In genomic region chr11:67664261-67664660, GRCm38 (mm10) we compare ENCODE assay signal across 14 mouse cellular contexts. TPM values are rescaled to one million over a fixed set of nuclear protein-coding genes. Genes with fewer than 3 reads are reported as not detected.
DNase-seq lines count a peak whose midpoint lies in the region.
"Had no signal": no experiment of that assay in that cellular context is flagged by ENCODE, and none has a peak within 500 bp of the region (broad histone marks: within the 10 kb centered on the region; RNA-seq: fewer than 3 reads in every experiment).

No protein-coding gene starts in this region.

- peak; percentile 74 for DNase-seq in layer of hippocampus, adult 11-12 months (ENCODE audit: low spot score)
- DNase-seq in layer of hippocampus, adult 9-10 months (ENCODE audit: low spot score), result no peak
- DNase-seq in cerebellum, adult 11 months, result peak; percentile 83
- DNase-seq in cerebellum, adult 9-11 months, result peak; percentile 95
- DNase-seq in layer of hippocampus, postnatal 36 days, result peak; percentile 60 to 72
- no peak for DNase-seq in heart, adult 8-10 months (ENCODE audit: low spot score)
- DNase-seq in ovary, postnatal 36 days (ENCODE audit: low spot score), result no peak
- DNase-seq in MN1 (ENCODE audit: low spot score), result no peak
- DNase-seq: B cell, adult 2 months; heart, adult 11 months; kidney, postnatal 10 days; lung, embryonic 14.5 days; thymus, postnatal 36 days had no signal

RNA-seq across cellular contexts. Expression of gene Rcvrn, which starts 30.9 kb away (rescaled TPM):
- total RNA-seq in layer of hippocampus, postnatal 36 days (2021), result 1 to 10 TPM; 1.8 to 2.9 TPM
- total RNA-seq in heart, adult 8-10 months (2022), result not detected
- total RNA-seq: liver, adult 2 months had no signal

Comparison
In these comparisons a context has a peak if more than half of its experiments do, and no peak if none do; other contexts are left out.
1. DNase-seq: peak in layer of hippocampus, adult 11-12 months (single experiment), cerebellum, adult 11 months (single experiment), cerebellum, adult 9-11 months (single experiment) and layer of hippocampus, postnatal 36 days (2 of 2); none in layer of hippocampus, adult 9-10 months (single experiment), heart, adult 8-10 months (single experiment), ovary, postnatal 36 days (single experiment) and MN1 (single experiment).